Mouse (Mus musculus) kidney, adult 2 months (tissue): ENCODE measurements around the gene Bpifc. TPM values are rescaled to one million over a fixed set of nuclear protein-coding genes. Genes with fewer than 3 reads are reported as not detected.

Experiments used
- DNase-seq: peaks from one replicate; pipeline ENCODE4 v3.0.0; 2021
- H3K27ac ChIP-seq: fragments of 200-500 bp; 2 replicates; pipeline ENCODE4 v1.5.1; 2012; ENCODE audit warnings: low read depth, low read length, control low read depth, inconsistent platforms; ENCODE audit not compliant: insufficient read depth
- H3K27me3 ChIP-seq: fragments of 200-500 bp; replicated peaks from 2 replicates; pipeline ENCODE4 v1.6.1; 2012; ENCODE audit warnings: mild to moderate bottlenecking, moderate library complexity, low read length, inconsistent platforms; ENCODE audit not compliant: control insufficient read depth, insufficient read depth
- H3K36me3 ChIP-seq: fragments of 200-500 bp; 2 replicates; pipeline ENCODE4 v1.6.1; 2012; ENCODE audit warnings: mild to moderate bottlenecking, moderate library complexity, low read length, inconsistent platforms; ENCODE audit not compliant: control insufficient read depth, insufficient read depth
- H3K4me1 ChIP-seq: fragments of 200-500 bp; 2 replicates; pipeline ENCODE4 v1.6.1; 2011; ENCODE audit warnings: low read length; ENCODE audit not compliant: control insufficient read depth, insufficient read depth
- H3K4me3 ChIP-seq: fragments of 200-500 bp; 2 replicates; pipeline ENCODE4 v1.5.1; 2011; ENCODE audit warnings: mild to moderate bottlenecking, low read depth, low read length, control low read depth; ENCODE audit not compliant: insufficient read depth
- CTCF ChIP-seq: fragments of 200-500 bp; conservative IDR thresholded peaks from 2 replicates; pipeline ENCODE4 v1.5.1; 2011; ENCODE audit warnings: low read depth, mild to moderate bottlenecking, control low read depth, low read length, moderate library complexity, mixed read lengths; ENCODE audit not compliant: insufficient read depth, insufficient read length
- POLR2A ChIP-seq: fragments of 200-500 bp; IDR thresholded peaks from one replicate; pipeline ENCODE4 v1.6.1; 2011; ENCODE audit warnings: low read depth, low read length, control low read depth
- WGBS: fragments of 180-500 bp; shearing (Covaris S2); methylation state at CpG from one replicate; pipeline ENCODE4 v1.1.7; 2018; 5-methylcytosine and 5-hydroxymethylcytosine counted together
- polyA plus RNA-seq: library from polyadenylated mRNA; depleted of rRNA; stranded (reverse); fragments of >200 nt; gene quantifications from 2 replicates; pipeline ENCODE4 v1.2.3, GENCODE M21; 2012

Bpifc gene
- polyA plus RNA-seq, 1 experiment = 0.11 TPM

DNA sequence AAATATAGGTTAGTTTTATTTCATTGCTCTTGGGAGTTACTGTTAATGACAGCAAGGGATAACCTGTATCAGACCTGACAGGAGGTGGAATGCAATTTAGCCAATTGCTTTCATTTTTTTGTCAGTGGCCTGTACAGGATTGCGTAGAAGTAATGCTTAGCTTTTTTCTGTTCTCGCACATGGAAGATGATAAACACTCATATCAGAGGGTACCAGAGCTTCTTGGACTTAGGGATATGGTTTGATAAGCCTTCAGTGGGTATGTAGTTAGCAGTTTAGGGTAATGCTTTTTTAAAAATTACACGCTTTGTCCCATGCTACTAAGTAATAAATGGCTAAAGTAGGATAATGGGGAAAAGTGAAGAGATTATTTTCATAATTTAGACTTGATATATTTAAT is 14.7 kb upstream of the Bpifc start:
- H3K36me3 ChIP-seq = no peaks in the 10 kb centered on the region
- WGBS = 97% methylated on average over 3 of the region's 3 CpGs
- no peak overlapping the region for H3K4me3 ChIP-seq
- H3K27me3 ChIP-seq = no peaks in the 10 kb centered on the region
- H3K27ac ChIP-seq = no peak overlapping the region
- TF ChIP-seq CTCF (no peak), POLR2A (no peak)
- H3K4me1 ChIP-seq = peaks cover 2% of the 10 kb centered on the region; the same call in 1 of the 2 replicates
- DNase-seq = no peak

DNA sequence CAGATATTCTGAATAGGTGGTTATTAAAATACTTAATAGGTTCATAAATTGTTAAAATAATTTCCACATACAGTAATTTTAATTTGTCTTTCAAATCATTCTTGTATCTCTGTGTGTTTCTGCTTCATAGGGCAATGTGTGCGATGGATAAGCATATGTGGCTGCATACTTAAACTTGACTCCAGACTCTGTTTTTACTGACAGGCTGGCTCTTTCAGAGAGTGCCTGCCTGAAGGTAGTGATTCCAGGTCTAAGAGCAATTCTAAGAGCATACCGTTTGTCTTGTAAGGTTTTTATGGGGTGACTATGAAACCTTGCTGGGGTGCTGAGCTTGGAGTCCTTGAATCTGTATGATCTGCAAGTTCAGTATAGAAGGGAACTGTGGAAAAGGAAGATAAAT is 14.2 kb upstream of the Bpifc start:
- DNase-seq = no peak
- H3K27me3 ChIP-seq = no peaks in the 10 kb centered on the region
- H3K4me3 ChIP-seq = no peak overlapping the region
- peaks cover 4% of the 10 kb centered on the region; the same call in 1 of the 2 replicates for H3K4me1 ChIP-seq
- H3K36me3 ChIP-seq = no peaks in the 10 kb centered on the region
- TF ChIP-seq POLR2A = no peak
- TF ChIP-seq CTCF = no peak
- WGBS = 73% methylated on average over 2 of the region's 2 CpGs
- H3K27ac ChIP-seq = no peak overlapping the region

DNA sequence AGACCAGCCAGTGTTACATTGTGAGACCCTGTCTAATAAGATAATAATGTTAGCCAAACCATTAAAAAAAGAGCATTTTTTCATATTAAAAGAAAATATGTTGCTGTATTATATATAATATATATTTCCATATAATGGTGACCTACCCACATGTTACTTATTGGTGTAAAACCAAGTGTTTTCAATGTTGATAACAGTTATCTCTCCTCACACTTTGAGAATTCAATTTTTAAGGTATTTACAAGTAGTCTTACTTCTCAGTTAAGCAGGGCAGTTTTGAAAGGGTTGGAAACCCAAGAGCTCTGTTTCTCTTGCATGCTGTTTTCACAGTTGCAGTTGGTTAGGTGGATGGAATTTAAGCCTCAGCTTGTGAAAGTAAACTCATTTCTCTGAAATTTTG is 11.5 kb upstream of the Bpifc start:
- H3K4me3 ChIP-seq = peak overlapping the region; percentile 69

DNA sequence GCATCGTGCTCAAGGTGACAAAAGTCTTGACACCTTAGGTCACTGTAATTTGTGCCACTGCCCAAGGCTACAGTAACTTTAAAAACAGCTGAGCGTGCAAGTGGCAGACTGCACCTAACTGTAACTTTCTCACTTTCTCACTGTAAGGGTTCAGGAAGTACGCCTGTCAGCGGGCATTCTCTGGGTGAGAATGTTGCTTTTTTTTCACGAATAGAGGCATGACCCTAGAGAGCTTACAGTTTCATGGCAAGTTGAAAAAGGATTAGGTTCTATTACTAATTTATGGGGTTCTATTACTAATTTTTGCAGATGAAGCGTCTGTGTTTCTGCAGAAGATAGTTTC is 10.8 kb upstream of the Bpifc start:
- Histone ChIP-seq H3K4me3 (peak overlapping the region; percentile 69), H3K27me3 (no peaks in the 10 kb centered on the region), H3K4me1 (peaks cover 5% of the 10 kb centered on the region; the same call in 1 of the 2 replicates), H3K27ac (peak overlapping the region; percentile 88), H3K36me3 (no peaks in the 10 kb centered on the region)
- no peak for DNase-seq
- 2% methylated on average over 6 of the region's 6 CpGs for WGBS
- TF ChIP-seq CTCF (no peak), POLR2A (no peak)

More for the DNA sequence above, 11.5 kb upstream of the Bpifc start:
- H3K36me3 ChIP-seq = no peaks in the 10 kb centered on the region
- H3K27me3 ChIP-seq = no peaks in the 10 kb centered on the region
- H3K4me1 ChIP-seq = peaks cover 5% of the 10 kb centered on the region; the same call in 1 of the 2 replicates
- no peak for DNase-seq
- no peak for TF ChIP-seq POLR2A
- no peak for TF ChIP-seq CTCF
- peak overlapping the region; percentile 39; the same call in 1 of the 2 replicates for H3K27ac ChIP-seq

DNA sequence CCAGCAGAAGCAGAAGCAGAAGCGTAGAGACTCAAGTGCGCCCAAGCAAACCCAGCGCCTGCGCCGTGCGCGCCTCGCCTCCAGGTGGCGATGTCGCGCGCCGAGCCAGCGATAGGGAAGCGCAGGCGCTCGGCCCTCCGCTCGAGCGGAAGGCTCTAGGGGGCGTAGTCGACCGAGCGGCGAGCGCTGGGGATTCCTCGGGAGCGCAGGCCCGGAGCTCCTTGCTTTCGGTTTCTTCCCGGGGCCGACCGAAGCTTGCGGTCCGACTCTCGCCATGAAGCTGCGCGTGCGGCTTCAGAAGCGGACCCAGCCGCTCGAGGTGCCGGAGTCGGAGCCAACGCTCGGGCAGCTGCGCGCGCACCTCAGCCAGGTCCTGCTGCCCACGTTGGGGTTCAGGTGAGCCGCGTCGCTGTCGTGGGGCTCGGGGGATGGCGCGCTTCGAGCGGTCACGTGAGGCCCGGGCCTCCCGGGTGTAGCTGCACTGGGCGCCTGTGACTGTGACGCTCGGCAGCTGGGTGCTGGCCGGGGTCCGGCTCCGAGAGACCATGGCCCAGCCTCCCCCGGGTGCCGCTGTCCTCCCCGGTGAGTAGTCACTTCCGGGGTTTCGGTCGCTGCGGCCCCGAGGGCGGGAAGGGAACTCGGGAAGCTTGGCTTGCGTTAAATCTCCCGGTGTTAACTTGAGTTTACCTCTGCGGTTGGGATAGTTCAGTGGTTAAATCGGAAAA is 10.2 kb upstream of the Bpifc start, which contains the start of gene Fbxo7:
Fbxo7 (plus strand) TSS at position 224 of the 725 bp plus-strand sequence.
- H3K4me3 ChIP-seq = peak within 1 kb of the TSS; percentile 69
- peak; percentile 94 for DNase-seq
- under 1% methylated on average over 82 of the region's 82 CpGs for WGBS
- peak within 1 kb of the TSS; percentile 88 for H3K27ac ChIP-seq
- H3K36me3 ChIP-seq = no peaks in the 10 kb centered on the region
- TF ChIP-seq CTCF = peak; percentile 88
- no peak for TF ChIP-seq POLR2A
- H3K27me3 ChIP-seq = no peaks in the 10 kb centered on the region
- H3K4me1 ChIP-seq = peaks cover 5% of the 10 kb centered on the region; the same call in 1 of the 2 replicates

DNA sequence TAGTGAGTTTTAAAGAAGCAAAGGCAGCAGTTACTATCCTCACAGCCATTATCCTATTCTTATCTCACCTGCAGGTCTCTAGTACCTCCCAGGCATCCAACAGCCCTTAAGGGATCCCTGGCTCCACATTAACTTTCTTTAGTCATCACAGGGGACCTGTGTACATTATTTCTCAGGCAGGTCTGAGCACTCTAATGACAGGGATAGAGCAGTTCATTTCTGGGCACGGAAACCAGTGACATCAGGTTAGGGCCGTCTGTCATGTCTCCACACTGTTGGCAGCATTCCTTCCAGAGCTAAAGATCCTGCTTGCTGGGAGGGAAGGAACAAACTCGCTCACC is 9.7 kb upstream of the Bpifc start:
- peak overlapping the region; percentile 36 for H3K4me3 ChIP-seq
- H3K27ac ChIP-seq = peak overlapping the region; percentile 76
- peaks cover 5% of the 10 kb centered on the region; the same call in 1 of the 2 replicates for H3K4me1 ChIP-seq
- TF ChIP-seq POLR2A (no peak), CTCF (no peak)
- DNase-seq = no peak
- no peaks in the 10 kb centered on the region for H3K27me3 ChIP-seq
- H3K36me3 ChIP-seq = no peaks in the 10 kb centered on the region
- WGBS = 2% methylated on average over 3 of the region's 3 CpGs

- Histone ChIP-seq H3K4me3 (no peak overlapping the region), H3K27me3 (no peaks in the 10 kb centered on the region), H3K36me3 (no peaks in the 10 kb centered on the region), H3K4me1 (peaks cover 11% of the 10 kb centered on the region; the same call in 1 of the 2 replicates), H3K27ac (no peak overlapping the region)
- 58% methylated on average over 5 of the region's 5 CpGs for WGBS
- TF ChIP-seq CTCF = no peak
- no peak for TF ChIP-seq POLR2A
- no peak for DNase-seq
Measured at GRCm38 (mm10) chr10:86018813-86019212, 7.1 kb upstream of the Bpifc start.
